Mouse (Mus musculus) small intestine, adult 2 months (tissue): ENCODE results near the gene Fkbp6. TPM values are rescaled to one million over a fixed set of nuclear protein-coding genes. Genes with fewer than 3 reads are reported as not detected.

Experiments
- H3K27ac ChIP-seq: fragments of 200-500 bp; 2 replicates; pipeline ENCODE4 v1.5.1; 2012; ENCODE audit warnings: low read depth, low read length, control low read depth, inconsistent platforms; ENCODE audit not compliant: insufficient read depth
- H3K27me3 ChIP-seq: fragments of 200-500 bp; 2 replicates; pipeline ENCODE4 v1.6.1; 2012; ENCODE audit warnings: mild to moderate bottlenecking, moderate library complexity, low read length, inconsistent platforms; ENCODE audit not compliant: control insufficient read depth, insufficient read depth
- H3K36me3 ChIP-seq: fragments of 200-500 bp; 2 replicates; pipeline ENCODE4 v1.6.1; 2012; ENCODE audit warnings: mild to moderate bottlenecking, low read length, control low read depth, inconsistent platforms; ENCODE audit not compliant: control insufficient read depth, insufficient read depth
- H3K4me1 ChIP-seq: fragments of 200-500 bp; 2 replicates; pipeline ENCODE4 v1.6.1; 2012; ENCODE audit warnings: low read length, inconsistent platforms, mixed read lengths; ENCODE audit not compliant: control insufficient read depth, insufficient read depth, insufficient read length
- H3K4me3 ChIP-seq: fragments of 200-500 bp; 2 replicates; pipeline ENCODE4 v1.5.1; 2012; ENCODE audit warnings: low read depth, mild to moderate bottlenecking, control low read depth, inconsistent platforms, low read length, moderate library complexity
- CTCF ChIP-seq: fragments of 200-500 bp; IDR thresholded peaks from 2 replicates; pipeline ENCODE4 v1.5.1; 2012; ENCODE audit warnings: low read depth, mild to moderate bottlenecking, control low read depth, inconsistent platforms, low read length, moderate library complexity, mixed read lengths; ENCODE audit not compliant: insufficient replicate concordance, insufficient read length; ENCODE audit errors: extremely low read depth
- POLR2A ChIP-seq: fragments of 200-500 bp; IDR thresholded peaks from 2 replicates; pipeline ENCODE4 v1.6.1; 2012; ENCODE audit warnings: low read depth, mild to moderate bottlenecking, control low read depth, inconsistent platforms, low read length, moderate library complexity
- WGBS: fragments of 180-500 bp; shearing (Covaris S2); methylation state at CpG from one replicate; pipeline ENCODE4 v1.1.7; 2018; 5-methylcytosine and 5-hydroxymethylcytosine counted together
- polyA plus RNA-seq: library from polyadenylated mRNA; depleted of rRNA; stranded (reverse); fragments of >200 nt; gene quantifications from 2 replicates; pipeline ENCODE4 v1.2.3, GENCODE M21; 2012

Fkbp6 gene
- polyA plus RNA-seq, 1 experiment: not detected

GRCm38 (mm10) chr5:135258280-135259150 lies 91.3 kb downstream of the Fkbp6 start:
- H3K27me3 ChIP-seq: no peaks in the 10 kb centered on the region
- no peaks in the 10 kb centered on the region for H3K36me3 ChIP-seq
- 58% methylated on average over 30 of the region's 30 CpGs for WGBS
- no peaks in the 10 kb centered on the region for H3K4me1 ChIP-seq
- no peak overlapping the region for H3K4me3 ChIP-seq
- H3K27ac ChIP-seq: no peak overlapping the region
- no peak for TF ChIP-seq CTCF
- no peak for TF ChIP-seq POLR2A

- Histone ChIP-seq H3K4me3 (no peak overlapping the region), H3K27me3 (no peaks in the 10 kb centered on the region), H3K4me1 (no peaks in the 10 kb centered on the region), H3K36me3 (no peaks in the 10 kb centered on the region), H3K27ac (no peak overlapping the region)
- 84% methylated on average over 12 of the region's 12 CpGs for WGBS
- no peak; the same call in 1 of the 2 replicates for TF ChIP-seq CTCF
- no peak for TF ChIP-seq POLR2A
These were observed 92.3 kb downstream of the Fkbp6 start for GRCm38 (mm10) chr5:135257559-135257958.

GRCm38 (mm10) chr5:135256166-135256565 lies 93.7 kb downstream of the Fkbp6 start:
- no peak for TF ChIP-seq CTCF
- no peak for TF ChIP-seq POLR2A
- no peak overlapping the region for H3K27ac ChIP-seq
- H3K27me3 ChIP-seq: no peaks in the 10 kb centered on the region
- no peak overlapping the region for H3K4me3 ChIP-seq
- H3K36me3 ChIP-seq: no peaks in the 10 kb centered on the region
- H3K4me1 ChIP-seq: peaks cover 2% of the 10 kb centered on the region; the same call in 1 of the 2 replicates
- 85% methylated on average over 3 of the region's 3 CpGs for WGBS

- Histone ChIP-seq H3K27ac (no peak overlapping the region), H3K36me3 (no peaks in the 10 kb centered on the region), H3K27me3 (peaks cover 14% of the 10 kb centered on the region), H3K4me1 (peaks cover 12% of the 10 kb centered on the region), H3K4me3 (no peak overlapping the region)
- TF ChIP-seq CTCF: no peak
- WGBS: 42% methylated on average over 12 of the region's 12 CpGs
These were observed 96.0 kb downstream of the Fkbp6 start for GRCm38 (mm10) chr5:135253741-135254401.

GRCm38 (mm10) chr5:135251079-135251454 lies 98.8 kb downstream of the Fkbp6 start, which contains the start of gene Fzd9:
Gene Fzd9, minus strand, starts transcription at chr5:135251230.
- Histone ChIP-seq H3K27me3 (peaks cover 14% of the 10 kb centered on the region), H3K27ac (no peak within 1 kb of the TSS), H3K4me3 (peak within 1 kb of the TSS; percentile 67), H3K4me1 (peaks cover 12% of the 10 kb centered on the region), H3K36me3 (peaks cover 6% of the 10 kb centered on the region; the same call in 1 of the 2 replicates)
- WGBS: under 1% methylated on average over 51 of the region's 51 CpGs
- no peak for TF ChIP-seq CTCF
- no peak for TF ChIP-seq POLR2A

GRCm38 (mm10) chr5:135250186-135251078 lies 99.4 kb downstream of the Fkbp6 start:
- Histone ChIP-seq H3K4me1 (peaks cover 12% of the 10 kb centered on the region), H3K27ac (no peak overlapping the region), H3K27me3 (peaks cover 14% of the 10 kb centered on the region), H3K36me3 (peaks cover 10% of the 10 kb centered on the region), H3K4me3 (peak overlapping the region; percentile 67)
- TF ChIP-seq CTCF (no peak), POLR2A (no peak)
- 2% methylated on average over 92 of the region's 92 CpGs for WGBS
